Mouse (Mus musculus) kidney, postnatal 4 days (tissue): ENCODE data around the gene Zfp366.
"Not testable (repeated sequence)": the region's sequence is repeated elsewhere in the genome, so short reads cannot be mapped to it uniquely, and the experiment has no call there.

Experiments
- DNase-seq, 2 experiments: peaks; one replicate each; pipeline ENCODE4 v3.0.0; 2021; ENCODE audit warnings: mixed read lengths in 2 of 2

Gene Zfp366

GRCm38 (mm10) chr13:99184155-99184886 lies at the start of gene Zfp366:
Zfp366 (plus strand) TSS chr13:99184823.
- peak in 1 of 2 experiments; percentile 40 for DNase-seq

- no peak for DNase-seq
Observed at GRCm38 (mm10) chr13:99138351-99139255, 46.0 kb upstream of the Zfp366 start.

GRCm38 (mm10) chr13:99146355-99146871 lies 38.2 kb upstream of the Zfp366 start:
- peak; percentile 17 to 41 for DNase-seq

GRCm38 (mm10) chr13:99147645-99148111 lies 36.9 kb upstream of the Zfp366 start:
- no peak for DNase-seq

GRCm38 (mm10) chr13:99149551-99150305 lies 34.9 kb upstream of the Zfp366 start:
- DNase-seq, result peak; percentile 34 to 53

GRCm38 (mm10) chr13:99150626-99151025 lies 34.0 kb upstream of the Zfp366 start:
- no peak for DNase-seq

GRCm38 (mm10) chr13:99151121-99151520 lies 33.5 kb upstream of the Zfp366 start:
- no peak for DNase-seq

GRCm38 (mm10) chr13:99152305-99152930 lies 32.2 kb upstream of the Zfp366 start:
- DNase-seq, result peak in 1 of 2 experiments; percentile 41

GRCm38 (mm10) chr13:99157709-99158108 lies 26.9 kb upstream of the Zfp366 start:
- DNase-seq, result no peak

GRCm38 (mm10) chr13:99158773-99159172 lies 25.9 kb upstream of the Zfp366 start:
- no peak for DNase-seq

- no peak for DNase-seq
Observed at GRCm38 (mm10) chr13:99163071-99163470, 21.6 kb upstream of the Zfp366 start.

- no peak for DNase-seq
Observed at GRCm38 (mm10) chr13:99163521-99164359, 20.9 kb upstream of the Zfp366 start.

GRCm38 (mm10) chr13:99164360-99164759 lies 20.3 kb upstream of the Zfp366 start:
- DNase-seq, result no peak

- peak; percentile 48 to 61 for DNase-seq
Observed at GRCm38 (mm10) chr13:99169401-99169800, 15.2 kb upstream of the Zfp366 start.

GRCm38 (mm10) chr13:99170337-99170736 lies 14.3 kb upstream of the Zfp366 start:
- DNase-seq, result no peak

GRCm38 (mm10) chr13:99173849-99174248 lies 10.8 kb upstream of the Zfp366 start:
- DNase-seq, result peak in 1 of 2 experiments; percentile 42

GRCm38 (mm10) chr13:99182828-99183227 lies 1.8 kb upstream of the Zfp366 start:
- DNase-seq, result not testable (repeated sequence)

GRCm38 (mm10) chr13:99183257-99183895 lies 1.2 kb upstream of the Zfp366 start:
- no peak for DNase-seq

- no peak for DNase-seq
Observed at GRCm38 (mm10) chr13:99185573-99185972, 950 bp downstream of the Zfp366 start.

- DNase-seq, result no peak
Observed at GRCm38 (mm10) chr13:99186138-99186853, 1.7 kb downstream of the Zfp366 start.
